Mouse (Mus musculus) limb, embryonic 10.5 days (tissue): ENCODE measurements around the gene Shb. TPM values are rescaled to one million over a fixed set of nuclear protein-coding genes. Genes with fewer than 3 reads are reported as not detected.

Experiments used
- DNase-seq: peaks from one replicate; pipeline ENCODE4 v3.0.0-alpha.2; 2017; ENCODE audit warnings: low spot score
- H3K27ac ChIP-seq: fragments of 300-500 bp; sonication (generic); 2 replicates; pipeline ENCODE4 v1.5.1; 2016; ENCODE audit warnings: mild to moderate bottlenecking
- H3K27me3 ChIP-seq: fragments of 300-500 bp; sonication (generic); 2 replicates; pipeline ENCODE4 v1.6.1; 2016; ENCODE audit warnings: low read depth, mild to moderate bottlenecking; ENCODE audit not compliant: poor library complexity, severe bottlenecking
- H3K36me3 ChIP-seq: fragments of 300-500 bp; sonication (generic); 2 replicates; pipeline ENCODE4 v1.6.1; 2016; ENCODE audit warnings: mild to moderate bottlenecking, moderate library complexity
- H3K4me1 ChIP-seq: fragments of 300-500 bp; sonication (generic); 2 replicates; pipeline ENCODE4 v1.6.1; 2016
- H3K4me3 ChIP-seq: fragments of 300-500 bp; sonication (generic); 2 replicates; pipeline ENCODE4 v1.5.1; 2016; ENCODE audit warnings: mild to moderate bottlenecking, moderate library complexity
- H3K9me3 ChIP-seq: fragments of 300-500 bp; sonication (generic); replicated peaks from 2 replicates; pipeline ENCODE4 v1.6.1; 2016; ENCODE audit warnings: mild to moderate bottlenecking
- WGBS: fragments of 180-500 bp; shearing (Covaris S2); methylation state at CpG from one replicate; pipeline ENCODE4 v1.1.7; 2016; 5-methylcytosine and 5-hydroxymethylcytosine counted together
- polyA plus RNA-seq: library from polyadenylated mRNA; unstranded; fragments of >200 nt; fragmentation: Nextera tagmentation; extraction: Ambion mirVana; gene quantifications from 2 replicates; pipeline ENCODE4 v1.2.1, GENCODE M21; 2016

Gene Shb
- polyA plus RNA-seq, 1 experiment from 2014 or later: 4.3 TPM

DNA sequence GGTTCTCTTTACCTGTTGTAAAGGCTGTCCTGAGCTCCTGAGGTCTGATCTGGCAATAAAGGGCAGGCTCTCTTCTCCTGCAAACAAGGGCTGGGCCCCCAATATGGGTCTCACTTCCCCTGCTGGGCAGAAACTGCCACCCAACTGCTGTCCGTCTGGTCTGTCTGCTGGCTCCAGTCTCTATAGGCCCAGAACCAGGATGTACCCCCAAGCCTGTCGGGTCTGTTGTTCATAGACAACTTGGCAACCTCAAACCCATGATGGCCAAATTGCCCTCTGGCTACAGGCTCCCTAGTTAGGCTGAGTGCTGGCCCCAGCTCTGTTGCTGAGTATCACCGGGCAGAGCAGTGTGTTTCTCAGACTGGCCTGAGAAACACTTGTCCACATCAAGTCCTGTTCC lies 100.5 kb downstream of the Shb start:
- H3K27me3 ChIP-seq: no peaks in the 10 kb centered on the region
- H3K9me3 ChIP-seq: no peaks in the 10 kb centered on the region
- no peak overlapping the region for H3K4me3 ChIP-seq
- H3K36me3 ChIP-seq: 0 out of 2 replicates have a peak, but pooled peaks cover 2% of the 10 kb centered on the region
- DNase-seq: no peak
- H3K27ac ChIP-seq: peak overlapping the region; percentile 43
- WGBS: 84% methylated on average over 3 of the region's 3 CpGs
- H3K4me1 ChIP-seq: peaks cover 58% of the 10 kb centered on the region

DNA sequence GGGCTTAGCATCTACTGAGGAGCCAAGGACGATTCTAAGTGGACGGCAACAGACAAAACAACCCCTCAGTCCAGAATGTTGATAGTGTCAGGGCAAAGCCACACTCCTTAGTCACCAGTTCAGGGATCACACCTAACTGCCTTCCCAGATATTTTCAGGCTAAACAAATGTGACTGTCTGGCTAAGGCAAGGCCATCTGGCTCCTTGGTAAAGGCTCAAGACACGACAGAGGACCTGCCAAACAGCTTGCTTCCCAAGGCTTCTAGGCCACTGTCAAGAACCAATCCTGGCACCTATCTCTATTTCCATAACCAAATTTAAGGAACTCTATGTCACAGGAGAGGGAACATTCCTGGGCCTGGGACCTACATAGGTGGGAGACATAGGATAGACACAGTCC lies 101.0 kb downstream of the Shb start:
- H3K9me3 ChIP-seq: no peaks in the 10 kb centered on the region
- H3K27me3 ChIP-seq: no peaks in the 10 kb centered on the region
- no peak for DNase-seq
- 0 out of 2 replicates have a peak, but pooled peaks cover 2% of the 10 kb centered on the region for H3K36me3 ChIP-seq
- no peak overlapping the region for H3K4me3 ChIP-seq
- 84% methylated on average over 3 of the region's 3 CpGs for WGBS
- H3K4me1 ChIP-seq: peaks cover 58% of the 10 kb centered on the region
- peak overlapping the region; percentile 43; the same call in 1 of the 2 replicates for H3K27ac ChIP-seq

DNA sequence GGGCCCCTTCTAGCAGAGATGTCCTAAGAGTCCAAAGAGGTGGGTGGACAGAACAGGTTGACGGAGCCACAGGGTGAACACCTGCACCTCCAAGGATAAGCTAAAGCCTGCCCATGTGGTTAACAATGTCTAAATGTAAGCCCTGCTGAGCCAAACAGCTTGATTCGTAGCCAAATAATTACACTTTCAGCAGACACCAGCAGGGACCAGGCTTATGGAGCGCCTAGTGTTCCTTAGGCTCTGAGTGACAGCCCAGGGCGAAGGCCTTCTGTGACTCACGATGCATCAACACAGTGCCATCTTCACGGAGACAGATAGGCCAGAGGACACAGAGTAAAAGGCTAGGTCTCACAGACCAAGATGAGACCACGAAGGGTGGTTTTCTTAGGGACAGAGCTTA lies 102.8 kb downstream of the Shb start:
- no peaks in the 10 kb centered on the region for H3K27me3 ChIP-seq
- peaks cover 43% of the 10 kb centered on the region for H3K4me1 ChIP-seq
- no peak overlapping the region for H3K27ac ChIP-seq
- no peak for DNase-seq
- 90% methylated on average over 7 of the region's 7 CpGs for WGBS
- H3K4me3 ChIP-seq: no peak overlapping the region
- no peaks in the 10 kb centered on the region for H3K9me3 ChIP-seq
- H3K36me3 ChIP-seq: peaks cover 6% of the 10 kb centered on the region; the same call in 1 of the 2 replicates

DNA sequence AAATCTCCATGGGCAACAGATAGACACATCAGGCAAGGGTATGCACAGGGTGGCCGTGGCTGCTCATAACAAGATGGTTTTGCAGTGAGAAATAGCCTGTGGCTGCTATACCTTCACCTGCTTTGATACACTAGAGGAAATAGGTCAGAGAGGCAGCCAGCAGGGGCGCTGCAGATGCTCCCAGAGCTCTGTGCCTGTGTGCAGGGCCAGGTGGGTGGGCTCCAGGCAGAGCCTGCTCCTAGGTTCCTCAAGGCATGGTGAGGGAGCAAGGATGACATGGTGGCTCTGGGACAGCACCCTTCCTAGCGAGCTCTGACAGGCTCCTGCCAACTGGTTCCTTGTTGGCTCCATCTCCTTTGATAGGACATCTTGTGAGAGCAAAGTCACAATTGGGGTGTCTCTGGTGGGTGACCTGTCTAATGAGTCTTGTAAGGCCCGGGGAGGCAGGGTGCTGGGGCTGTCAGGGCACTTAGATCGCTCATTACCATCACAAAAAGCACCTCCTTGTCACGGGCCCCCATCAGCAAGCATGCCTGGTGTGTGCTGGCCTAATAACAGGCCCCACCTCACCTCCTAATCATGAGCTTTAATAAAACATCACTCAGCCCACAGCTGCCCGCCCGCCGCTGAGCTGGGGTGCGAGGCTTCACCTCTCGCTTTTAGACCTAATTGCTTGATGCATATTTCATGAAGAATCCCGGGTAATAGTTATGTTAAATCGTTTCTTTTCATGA lies 105.4 kb downstream of the Shb start:
- 74% methylated on average over 13 of the region's 13 CpGs for WGBS
- no peaks in the 10 kb centered on the region for H3K27me3 ChIP-seq
- DNase-seq: peak; percentile 62
- H3K4me1 ChIP-seq: peaks cover 29% of the 10 kb centered on the region
- H3K4me3 ChIP-seq: no peak overlapping the region
- H3K9me3 ChIP-seq: no peaks in the 10 kb centered on the region
- no peak overlapping the region; the same call in 1 of the 2 replicates for H3K27ac ChIP-seq
- peaks cover 14% of the 10 kb centered on the region for H3K36me3 ChIP-seq

DNA sequence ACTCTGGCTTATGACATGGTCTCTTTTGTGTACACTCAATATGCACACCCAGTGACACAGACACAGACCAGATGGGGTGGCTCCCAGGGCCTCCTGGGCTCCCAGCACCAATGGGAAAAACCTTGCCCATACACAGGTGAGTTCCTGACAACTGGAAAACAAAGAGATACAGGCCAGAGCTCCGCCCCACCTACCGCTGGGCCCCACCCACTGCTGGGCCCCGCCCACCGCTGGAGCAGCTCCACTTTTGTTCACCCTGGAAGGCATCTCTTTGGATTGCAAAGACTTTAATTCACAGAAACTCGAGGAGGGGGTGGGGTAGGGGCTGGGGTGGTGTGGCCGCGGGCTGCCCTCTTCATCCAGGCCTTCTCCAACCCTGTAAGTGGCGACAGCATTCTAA lies 108.9 kb downstream of the Shb start:
- H3K27me3 ChIP-seq: no peaks in the 10 kb centered on the region
- peaks cover 13% of the 10 kb centered on the region for H3K36me3 ChIP-seq
- DNase-seq: no peak
- 36% methylated on average over 8 of the region's 8 CpGs for WGBS
- H3K4me1 ChIP-seq: peaks cover 52% of the 10 kb centered on the region
- H3K27ac ChIP-seq: peak overlapping the region; percentile 34; the same call in 1 of the 2 replicates
- H3K9me3 ChIP-seq: no peaks in the 10 kb centered on the region
- H3K4me3 ChIP-seq: no peak overlapping the region

DNA sequence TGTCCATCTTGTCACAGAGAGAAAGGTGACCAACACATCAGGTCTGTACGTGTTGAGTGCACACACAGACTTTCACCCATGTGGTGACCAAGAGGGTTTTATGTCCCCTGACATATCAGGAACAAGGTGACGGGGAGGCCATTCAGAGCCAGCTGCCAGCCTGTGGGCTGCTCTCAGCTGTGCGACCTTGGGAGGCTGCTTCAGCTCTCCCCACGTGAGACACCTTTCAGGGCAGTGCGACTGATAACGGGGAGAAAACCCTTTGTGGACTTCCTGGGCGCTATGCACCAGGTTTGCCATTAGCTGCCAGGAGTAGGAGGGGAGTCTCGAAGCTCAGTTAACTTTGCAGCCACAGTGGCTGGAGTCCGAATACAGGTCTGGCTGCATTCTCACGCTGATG lies 109.6 kb downstream of the Shb start:
- Histone ChIP-seq H3K36me3 (peaks cover 13% of the 10 kb centered on the region), H3K27ac (no peak overlapping the region), H3K27me3 (no peaks in the 10 kb centered on the region), H3K9me3 (no peaks in the 10 kb centered on the region), H3K4me3 (no peak overlapping the region), H3K4me1 (peaks cover 60% of the 10 kb centered on the region)
- WGBS: 88% methylated on average over 10 of the region's 10 CpGs
- no peak for DNase-seq

DNA sequence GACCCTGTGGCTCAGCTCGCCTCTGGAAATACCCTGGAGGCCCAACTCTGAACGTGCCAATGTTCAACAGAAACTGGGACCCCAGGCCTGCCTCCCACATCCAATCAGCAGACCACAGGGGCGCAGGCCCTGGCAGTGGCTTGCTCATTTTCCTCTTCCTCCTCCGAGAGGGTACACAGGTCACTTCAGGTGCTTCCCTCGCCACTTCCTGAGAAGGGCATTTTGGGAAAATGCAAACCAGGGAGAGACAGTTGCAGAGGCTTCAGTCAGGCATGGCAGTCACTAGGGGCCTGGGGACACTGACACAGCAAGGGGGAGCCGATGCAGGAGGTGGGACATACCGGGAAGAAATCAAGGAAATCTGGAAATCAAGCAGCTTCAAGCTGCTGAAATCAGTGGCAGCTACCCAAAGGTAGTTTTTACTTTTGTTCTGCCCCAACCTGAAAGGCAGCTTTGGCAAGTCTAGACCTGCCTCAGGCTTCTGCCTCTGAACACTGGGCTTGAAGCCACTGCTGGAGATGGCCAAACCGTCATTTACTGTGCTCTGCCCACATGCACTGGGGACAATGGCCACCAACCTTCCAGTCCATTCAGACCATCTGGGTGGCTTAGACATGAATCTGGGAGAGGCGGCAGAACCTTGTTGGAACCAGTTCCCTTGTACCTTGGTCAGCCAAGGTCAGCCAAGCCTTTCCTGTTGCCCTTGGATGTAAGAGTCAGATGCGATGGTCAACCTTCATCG lies 110.6 kb downstream of the Shb start:
- 82% methylated on average over 11 of the region's 11 CpGs for WGBS
- no peak for DNase-seq
- no peaks in the 10 kb centered on the region for H3K9me3 ChIP-seq
- H3K36me3 ChIP-seq: peaks cover 13% of the 10 kb centered on the region
- H3K4me3 ChIP-seq: no peak overlapping the region
- no peaks in the 10 kb centered on the region for H3K27me3 ChIP-seq
- H3K27ac ChIP-seq: peak overlapping the region; percentile 61; the same call in 1 of the 2 replicates
- peaks cover 54% of the 10 kb centered on the region for H3K4me1 ChIP-seq

DNA sequence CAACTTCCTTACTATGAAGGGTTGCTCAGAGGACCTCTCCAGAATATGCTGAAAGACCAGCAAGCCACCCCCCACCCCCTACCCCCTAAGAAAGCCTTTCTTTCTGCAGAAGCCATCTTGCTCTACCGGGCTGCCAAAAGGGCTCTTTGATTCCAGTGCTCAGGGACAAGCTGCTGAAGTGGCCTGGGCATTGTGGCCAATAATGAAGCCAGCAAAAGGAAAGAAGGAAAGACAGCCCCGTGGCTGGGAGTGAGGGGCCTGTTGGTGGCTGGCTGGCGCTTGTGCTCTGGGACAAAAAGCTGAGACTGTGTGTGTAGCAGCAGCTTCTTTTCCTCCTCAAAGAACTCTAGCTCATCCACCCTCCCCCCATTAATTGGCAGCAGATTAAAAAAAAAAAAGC lies 111.5 kb downstream of the Shb start:
- WGBS: 68% methylated on average over 3 of the region's 3 CpGs
- Histone ChIP-seq H3K27ac (no peak overlapping the region; the same call in 1 of the 2 replicates), H3K27me3 (no peaks in the 10 kb centered on the region), H3K9me3 (no peaks in the 10 kb centered on the region), H3K36me3 (peaks cover 11% of the 10 kb centered on the region), H3K4me1 (peaks cover 47% of the 10 kb centered on the region), H3K4me3 (no peak overlapping the region)
- DNase-seq: no peak

DNA sequence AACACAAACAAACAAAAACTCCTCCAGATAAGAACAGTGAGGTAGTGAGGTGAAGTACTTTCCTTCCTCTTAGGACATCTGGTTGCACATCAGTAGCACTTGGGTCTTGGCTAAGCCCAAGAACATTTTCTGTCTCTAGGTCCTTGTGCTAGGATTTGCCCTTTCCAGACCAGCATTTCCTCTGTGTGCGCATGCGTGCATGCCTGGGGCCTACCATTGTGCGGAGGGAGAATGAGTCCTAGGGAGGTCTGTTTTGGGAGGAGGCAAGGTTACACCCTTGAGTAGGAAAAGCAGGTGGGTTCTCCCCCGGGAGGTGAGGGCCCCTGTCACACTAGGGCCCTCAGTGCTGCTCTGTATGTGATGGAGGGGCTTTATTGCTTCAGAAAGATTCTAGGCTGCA lies 113.2 kb downstream of the Shb start:
- H3K27me3 ChIP-seq: no peaks in the 10 kb centered on the region
- WGBS: 86% methylated on average over 4 of the region's 4 CpGs
- H3K27ac ChIP-seq: 0 out of 2 replicates have a peak overlapping the region, but pooled peaks have one; percentile 26
- no peaks in the 10 kb centered on the region for H3K9me3 ChIP-seq
- no peak overlapping the region for H3K4me3 ChIP-seq
- H3K36me3 ChIP-seq: peaks cover 9% of the 10 kb centered on the region
- H3K4me1 ChIP-seq: peaks cover 46% of the 10 kb centered on the region
- DNase-seq: no peak

DNA sequence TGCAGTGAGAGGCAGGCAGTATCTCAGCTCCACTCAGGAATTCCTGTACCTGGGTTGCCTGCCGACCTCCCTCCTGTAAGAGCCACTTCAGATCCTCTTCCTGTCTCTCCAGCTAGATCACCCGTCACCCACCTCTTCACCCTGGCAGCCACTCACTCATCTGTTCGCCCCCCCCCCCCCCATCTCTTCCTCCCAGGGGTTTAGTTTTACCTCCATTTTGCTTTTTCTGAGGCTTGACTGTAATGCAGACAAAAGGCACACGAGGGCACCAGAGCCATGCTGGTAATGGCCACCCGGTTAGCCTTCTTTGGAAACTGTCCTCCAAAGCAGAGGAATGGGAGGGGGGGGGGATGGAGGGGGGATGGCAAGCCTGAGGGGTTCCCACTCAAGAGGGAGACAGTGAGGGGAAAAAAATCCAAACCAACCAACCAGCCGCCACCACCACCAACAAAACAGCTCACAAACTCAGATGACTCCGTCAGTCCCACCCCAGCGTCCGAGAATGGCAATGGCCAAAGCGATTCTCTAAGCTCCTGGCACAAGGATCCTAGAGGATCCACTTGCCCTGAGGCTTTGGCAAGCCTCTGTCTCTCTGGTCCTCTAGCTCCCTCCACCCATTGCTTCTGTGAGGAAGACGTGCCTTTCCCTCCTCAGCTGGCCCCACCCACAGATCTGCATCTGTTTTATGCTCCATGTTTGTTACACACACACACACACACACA lies 113.9 kb downstream of the Shb start:
- 25% methylated on average over 10 of the region's 11 CpGs for WGBS
- Histone ChIP-seq H3K27me3 (no peaks in the 10 kb centered on the region), H3K9me3 (no peaks in the 10 kb centered on the region), H3K36me3 (peaks cover 7% of the 10 kb centered on the region; the same call in 1 of the 2 replicates), H3K4me1 (peaks cover 39% of the 10 kb centered on the region), H3K27ac (peak overlapping the region; percentile 63), H3K4me3 (no peak overlapping the region)
- peak; percentile 84 for DNase-seq

DNA sequence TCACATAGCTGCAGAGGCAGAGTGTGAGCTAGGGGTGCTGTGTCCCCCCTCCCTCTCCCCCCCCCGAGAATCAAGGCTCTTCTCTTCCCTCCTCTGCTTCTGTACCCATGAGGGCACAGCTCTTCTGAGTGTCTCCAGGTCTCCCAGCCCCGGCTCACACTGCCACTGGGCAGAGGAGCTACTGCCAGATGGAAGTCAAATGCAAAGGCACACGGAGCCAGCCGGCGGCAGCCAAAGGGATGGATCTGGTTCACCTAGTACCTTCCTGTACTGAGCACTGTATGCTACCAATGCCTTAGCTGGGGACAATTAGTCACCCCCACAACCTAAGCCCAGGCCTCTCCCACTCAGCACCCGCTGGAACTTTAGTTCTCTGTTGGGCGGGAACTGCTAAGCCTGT lies 116.0 kb downstream of the Shb start:
- H3K27ac ChIP-seq: no peak overlapping the region
- H3K9me3 ChIP-seq: no peaks in the 10 kb centered on the region
- H3K36me3 ChIP-seq: no peaks in the 10 kb centered on the region
- 63% methylated on average over 7 of the region's 7 CpGs for WGBS
- H3K4me3 ChIP-seq: no peak overlapping the region
- H3K27me3 ChIP-seq: no peaks in the 10 kb centered on the region
- peaks cover 29% of the 10 kb centered on the region for H3K4me1 ChIP-seq
- no peak for DNase-seq

DNA sequence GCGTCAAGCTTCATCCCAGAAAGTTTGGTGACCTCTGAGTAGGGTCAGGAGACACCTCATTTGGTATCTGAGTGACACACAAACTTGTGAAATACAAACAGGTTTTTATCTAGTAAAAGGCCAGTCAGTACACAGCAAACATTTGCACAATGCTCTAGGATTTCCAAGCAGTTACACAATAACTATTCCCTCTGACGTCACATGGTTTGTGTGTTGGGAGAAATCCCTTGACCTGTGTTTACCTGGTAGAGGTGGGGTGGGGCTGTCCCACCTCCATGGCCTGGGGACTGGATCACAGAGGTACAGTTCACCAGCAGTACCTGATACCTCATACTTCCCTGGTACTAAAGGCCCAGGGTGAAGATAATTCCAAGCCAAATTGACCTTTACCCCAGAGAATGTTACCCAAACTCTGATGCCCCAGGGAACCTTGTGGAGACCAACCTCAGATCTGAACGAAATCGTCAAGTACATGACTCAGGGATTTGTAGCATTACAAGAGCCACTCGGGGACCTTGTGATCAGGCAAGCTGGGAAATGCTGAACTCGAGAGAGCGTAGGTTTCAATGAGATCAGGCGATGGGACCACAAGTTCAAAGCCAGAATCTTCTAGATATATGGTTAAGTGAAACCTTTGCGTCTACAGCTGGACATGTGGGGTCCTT lies 118.5 kb downstream of the Shb start:
- no peaks in the 10 kb centered on the region for H3K36me3 ChIP-seq
- no peak for DNase-seq
- H3K27me3 ChIP-seq: no peaks in the 10 kb centered on the region
- no peak overlapping the region for H3K4me3 ChIP-seq
- H3K9me3 ChIP-seq: no peaks in the 10 kb centered on the region
- H3K4me1 ChIP-seq: peaks cover 20% of the 10 kb centered on the region
- 85% methylated on average over 9 of the region's 9 CpGs for WGBS
- H3K27ac ChIP-seq: no peak overlapping the region
